Mouse (Mus musculus) liver, postnatal 0 days (tissue): ENCODE results near the gene Cryba2. TPM values are rescaled to one million over a fixed set of nuclear protein-coding genes. Genes with fewer than 3 reads are reported as not detected.

Source experiments
- ATAC-seq: fragments of 200-750 bp; cut with Nextera tagmentation; 2 replicates; pipeline ENCODE4 v1.8.0; 2017; ENCODE audit warnings: mild to moderate bottlenecking, moderate library complexity
- DNase-seq: peaks from one replicate; pipeline ENCODE4 v3.0.0-alpha.2; 2016
- H3K27ac ChIP-seq: fragments of 300-500 bp; sonication (generic); 2 replicates; pipeline ENCODE4 v1.5.1; 2014; ENCODE audit warnings: antibody characterized with exemption, moderate library complexity, mild to moderate bottlenecking, low read depth
- H3K27me3 ChIP-seq: fragments of 300-500 bp; sonication (generic); 2 replicates; pipeline ENCODE4 v1.6.1; 2014; ENCODE audit warnings: low read length, control low read depth, mixed read lengths; ENCODE audit not compliant: insufficient read depth
- H3K36me3 ChIP-seq: fragments of 300-500 bp; sonication (generic); replicated peaks from 2 replicates; pipeline ENCODE4 v1.6.1; 2014; ENCODE audit warnings: mild to moderate bottlenecking, control low read depth, low read length, moderate library complexity, mixed read lengths; ENCODE audit not compliant: insufficient read depth
- H3K4me1 ChIP-seq: fragments of 300-500 bp; sonication (generic); 2 replicates; pipeline ENCODE4 v1.6.1; 2014; ENCODE audit warnings: antibody characterized with exemption, mild to moderate bottlenecking, control low read depth; ENCODE audit not compliant: insufficient read depth
- H3K4me2 ChIP-seq: fragments of 300-500 bp; sonication (generic); 2 replicates; pipeline ENCODE4 v1.6.1; 2014; ENCODE audit warnings: low read depth, mild to moderate bottlenecking, low read length, moderate library complexity, mixed read lengths
- H3K4me3 ChIP-seq: fragments of 300-500 bp; sonication (generic); 2 replicates; pipeline ENCODE4 v1.5.1; 2014; ENCODE audit warnings: low read depth, low read length
- H3K9ac ChIP-seq: fragments of 300-500 bp; sonication (generic); replicated peaks from 2 replicates; pipeline ENCODE4 v1.6.1; 2014; ENCODE audit warnings: mild to moderate bottlenecking, moderate library complexity
- H3K9me3 ChIP-seq: fragments of 300-500 bp; sonication (generic); 2 replicates; pipeline ENCODE4 v1.6.1; 2016; ENCODE audit warnings: mild to moderate bottlenecking, control low read depth, low read length, mixed read lengths
- CTCF ChIP-seq: sonication (generic); IDR thresholded peaks from 2 replicates; pipeline ENCODE4 v1.5.1; 2016; ENCODE audit warnings: antibody characterized with exemption, low read depth
- EP300 ChIP-seq: IDR thresholded peaks from 2 replicates; pipeline ENCODE4 v1.6.1; 2016; ENCODE audit warnings: antibody characterized with exemption, low read depth, mild to moderate bottlenecking
- WGBS: fragments of 180-500 bp; shearing (Covaris S2); extraction: QIAGEN DNeasy Blood & Tissue Kit; methylation state at CpG from one replicate; pipeline ENCODE4 v1.1.7; 2014; ENCODE audit not compliant: insufficient replicate concordance; 5-methylcytosine and 5-hydroxymethylcytosine counted together
- microRNA counts: library from miRNA; unstranded; fragments of <30 nt; microRNA quantifications from one replicate; lab custom pipeline; 2015
- microRNA-seq: library from miRNA; unstranded; fragments of <30 nt; microRNA quantifications from one replicate; pipeline ENCODE4, GENCODE M21; 2016
- polyA plus RNA-seq: library from polyadenylated mRNA; unstranded; fragments of >200 nt; fragmentation: Nextera tagmentation; extraction: Ambion mirVana; gene quantifications from 2 replicates; pipeline ENCODE4 v1.2.1, GENCODE M21; 2015

The Cryba2 gene
- polyA plus RNA-seq, 1 experiment from 2014 or later: not detected

DNA sequence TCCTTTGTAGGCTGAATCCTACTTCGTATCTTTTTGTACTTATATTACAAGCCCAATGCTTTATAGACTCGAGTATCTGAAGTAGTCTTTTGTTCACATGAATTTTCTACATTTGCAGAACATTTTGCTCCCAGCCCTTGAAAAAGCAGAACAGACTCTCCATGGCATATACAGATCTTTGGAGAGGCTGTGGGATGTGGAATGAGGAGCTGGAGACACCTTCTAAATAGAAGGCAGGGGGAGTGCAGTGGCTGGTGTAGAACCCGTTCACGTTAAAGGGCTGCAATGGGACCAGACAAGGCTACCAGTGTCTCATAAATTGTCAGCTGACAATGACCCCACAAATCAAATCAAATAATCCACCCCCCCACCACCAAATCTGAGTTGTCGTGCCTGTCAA, 44.0 kb downstream of the Cryba2 start:
- 54% methylated on average over 5 of the region's 5 CpGs for WGBS
- no peak for DNase-seq
- no peak for TF ChIP-seq EP300
- TF ChIP-seq CTCF: no peak

DNA sequence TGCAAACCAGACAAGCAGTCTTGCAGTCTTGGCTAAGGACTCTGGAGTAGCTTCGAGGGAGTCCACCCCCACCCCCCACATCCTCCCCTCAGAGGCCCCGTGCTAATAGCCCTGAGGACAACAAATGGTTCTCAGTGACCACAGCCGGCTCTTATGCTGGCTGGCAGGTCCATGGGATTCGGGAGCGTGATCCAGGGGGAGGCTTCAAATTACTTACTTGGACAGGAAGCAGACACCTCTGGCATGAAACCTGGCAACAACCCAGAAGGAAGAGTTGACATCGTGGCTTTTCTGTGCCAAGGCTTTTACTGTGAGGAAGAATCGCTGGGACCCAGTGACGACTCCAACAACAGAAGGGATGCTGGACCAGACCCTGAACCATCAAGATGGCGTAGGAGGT, 46.6 kb downstream of the Cryba2 start:
- Histone ChIP-seq H3K27ac (no peak overlapping the region), H3K27me3 (peaks cover 17% of the 10 kb centered on the region), H3K4me2 (no peak overlapping the region), H3K36me3 (no peaks in the 10 kb centered on the region), H3K9me3 (no peaks in the 10 kb centered on the region), H3K4me3 (no peak overlapping the region), H3K4me1 (no peaks in the 10 kb centered on the region), H3K9ac (no peak overlapping the region)
- no peak for DNase-seq
- 30% methylated on average over 9 of the region's 9 CpGs for WGBS
- no peak for ATAC-seq
- TF ChIP-seq CTCF (no peak), EP300 (no peak)

More for the DNA sequence above, 44.0 kb downstream of the Cryba2 start:
- no peak for ATAC-seq
- Histone ChIP-seq H3K9ac (no peak overlapping the region), H3K36me3 (no peaks in the 10 kb centered on the region), H3K27me3 (peaks cover 39% of the 10 kb centered on the region), H3K9me3 (no peaks in the 10 kb centered on the region), H3K4me2 (no peak overlapping the region), H3K27ac (no peak overlapping the region), H3K4me1 (no peaks in the 10 kb centered on the region), H3K4me3 (no peak overlapping the region)

DNA sequence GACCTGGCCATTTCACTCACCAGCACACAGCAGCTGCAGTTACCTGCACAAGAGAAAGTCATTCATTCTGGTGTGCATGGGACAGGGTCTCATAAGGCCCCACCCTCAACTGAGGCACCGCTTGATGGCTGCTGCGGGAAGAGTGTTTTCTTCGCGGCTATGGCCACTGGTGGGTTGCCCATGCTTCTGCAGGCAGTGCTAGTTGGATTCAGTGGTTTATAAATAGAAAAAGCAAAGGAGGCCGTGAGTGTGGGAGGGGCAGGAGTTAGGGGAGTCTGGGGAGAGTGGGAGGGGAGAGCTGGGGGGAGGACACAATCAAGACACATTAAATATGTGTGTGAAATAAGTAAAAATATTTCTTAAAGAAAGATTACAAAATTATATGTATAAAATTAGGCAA, 49.9 kb downstream of the Cryba2 start:
- no peak for TF ChIP-seq CTCF
- TF ChIP-seq EP300: no peak
- WGBS: 78% methylated on average over 5 of the region's 5 CpGs
- ATAC-seq (no peak), DNase-seq (no peak)
- no peak overlapping the region for H3K4me2 ChIP-seq
- H3K9me3 ChIP-seq: no peaks in the 10 kb centered on the region
- no peak overlapping the region for H3K9ac ChIP-seq
- 0 out of 2 replicates have a peak, but pooled peaks cover 3% of the 10 kb centered on the region for H3K27me3 ChIP-seq
- no peaks in the 10 kb centered on the region for H3K4me1 ChIP-seq
- H3K27ac ChIP-seq: no peak overlapping the region
- no peak overlapping the region for H3K4me3 ChIP-seq
- no peaks in the 10 kb centered on the region for H3K36me3 ChIP-seq

MicroRNAs encoded within 50 kb of the gene (microRNA counts, 519-probe panel; counts per million panel counts)
- 2,003 counts per million, percentile 17 among the panel's probes with 10 or more counts for microRNA mmu-miR-375 (lab: Ali Mortazavi, UCI)

Small RNA genes lying within 50 kb of the gene (microRNA-seq; reads per million reads assigned to microRNA genes)
- gene Mir375: 3,833 reads per million, percentile 85 among the genes with 10 or more reads in this experiment

Other genes with a start within 250 kb of the Cryba2 start
- 2.4 and 2.5 TPM in 2 replicates for gene Ttll4, start 231.4 kb downstream of the Cryba2 start, polyA plus RNA-seq
- 30.0 and 31.5 TPM in 2 replicates for gene Cyp27a1, start 179.6 kb downstream of the Cryba2 start, polyA plus RNA-seq
- gene Prkag3, start 143.9 kb downstream of the Cryba2 start, polyA plus RNA-seq: 0.04 and 0.11 TPM in 2 replicates
- gene Wnt6, start 121.3 kb downstream of the Cryba2 start, polyA plus RNA-seq: 0.07 and 0.12 TPM in 2 replicates
- gene Wnt10a, start 101.6 kb downstream of the Cryba2 start, polyA plus RNA-seq: 0.09 and 0.18 TPM in 2 replicates
- not detected in 2 replicates for gene Cdk5r2, start 38.2 kb downstream of the Cryba2 start, polyA plus RNA-seq
- 0.19 and 0.20 TPM in 2 replicates for gene Fev, start 7.7 kb downstream of the Cryba2 start, polyA plus RNA-seq
- gene Cfap65, start 42.5 kb upstream of the Cryba2 start, polyA plus RNA-seq: not detected in 2 replicates
- 1.1 TPM in 2 replicates for gene Ihh, start 58.5 kb upstream of the Cryba2 start, polyA plus RNA-seq
- gene Nhej1, start 232.1 kb upstream of the Cryba2 start, polyA plus RNA-seq: 3.0 and 3.5 TPM in 2 replicates
- gene Slc23a3, start 240.7 kb upstream of the Cryba2 start, polyA plus RNA-seq: 2.3 and 2.8 TPM in 2 replicates
- 43.8 and 47.4 TPM in 2 replicates for gene Cnppd1, start 249.6 kb upstream of the Cryba2 start, polyA plus RNA-seq
- gene Retreg2, start 249.6 kb upstream of the Cryba2 start, polyA plus RNA-seq: 51.2 and 54.9 TPM in 2 replicates